8 mouse cellular contexts compared by ENCODE assay signal in genomic region chr4:134127121-134127455, GRCm38 (mm10). TPM values are rescaled to one million over a fixed set of nuclear protein-coding genes. Genes with fewer than 3 reads are reported as not detected.
A peak's percentile ranks its signal among the peaks of the same experiment; 100 is the strongest.
DNase-seq lines count a peak whose midpoint lies in the region; ATAC-seq lines count a peak whose summit lies in the region.

No protein-coding gene starts in this region.

- peak overlapping the region; percentile 93 for H3K4me2 ChIP-seq in heart, embryonic 15.5 days
- H3K4me2 ChIP-seq in hindbrain, embryonic 12.5 days (replicated peaks), result 0 out of 2 replicates have a peak overlapping the region, but pooled peaks have one; percentile 91
- H3K4me2 ChIP-seq in liver, embryonic 12.5 days, result peak overlapping the region; percentile 94

- no peak for ATAC-seq in heart, embryonic 15.5 days (replicated peaks; ENCODE audit: insufficient number of reproducible peaks, insufficient read depth, low FRiP score, low read depth)
- no peak for ATAC-seq in hindbrain, embryonic 12.5 days (ENCODE audit: low FRiP score)
- no peak for ATAC-seq in liver, embryonic 12.5 days
- no peak for ATAC-seq in monocyte, adult 5-6 weeks (replicated peaks; ENCODE audit: insufficient number of reproducible peaks, low FRiP score, low TSS enrichment, poor library complexity, severe bottlenecking)

- peaks cover 29% of the 10 kb centered on the region for H3K4me1 ChIP-seq in heart, embryonic 15.5 days (replicated peaks)
- H3K4me1 ChIP-seq in hindbrain, embryonic 12.5 days, result peaks cover 29% of the 10 kb centered on the region
- peaks cover 75% of the 10 kb centered on the region for H3K4me1 ChIP-seq in liver, embryonic 12.5 days

- no peak overlapping the region for H3K9ac ChIP-seq in heart, embryonic 15.5 days
- H3K9ac ChIP-seq in hindbrain, embryonic 12.5 days, result no peak overlapping the region
- H3K9ac ChIP-seq in liver, embryonic 12.5 days, result 0 out of 2 replicates have a peak overlapping the region, but pooled peaks have one; percentile 83

- no peaks in the 10 kb centered on the region for H3K27me3 ChIP-seq in heart, embryonic 15.5 days
- H3K27me3 ChIP-seq in hindbrain, embryonic 12.5 days, result no peaks in the 10 kb centered on the region
- H3K27me3 ChIP-seq in liver, embryonic 12.5 days (replicated peaks), result no peaks in the 10 kb centered on the region

- peaks cover 9% of the 10 kb centered on the region; the same call in 1 of the 2 replicates for H3K36me3 ChIP-seq in heart, embryonic 15.5 days
- peaks cover 14% of the 10 kb centered on the region for H3K36me3 ChIP-seq in hindbrain, embryonic 12.5 days
- peaks cover 20% of the 10 kb centered on the region for H3K36me3 ChIP-seq in liver, embryonic 12.5 days

- WGBS in heart, embryonic 15.5 days, result 80% methylated on average over 7 of the region's 7 CpGs
- WGBS in hindbrain, embryonic 12.5 days, result 86% methylated on average over 7 of the region's 7 CpGs
- 77% methylated on average over 7 of the region's 7 CpGs for WGBS in liver, embryonic 12.5 days (ENCODE audit: insufficient replicate concordance)

- intact Hi-C loops in heart, postnatal 14 days (cut with DNase I), result no loop called here

- H3K4me3 ChIP-seq in heart, embryonic 15.5 days, result peak overlapping the region; percentile 74; the same call in 1 of the 2 replicates
- H3K4me3 ChIP-seq in hindbrain, embryonic 12.5 days, result no peak overlapping the region
- no peak overlapping the region for H3K4me3 ChIP-seq in liver, embryonic 12.5 days

- no peak overlapping the region for H3K27ac ChIP-seq in heart, embryonic 15.5 days
- no peak overlapping the region for H3K27ac ChIP-seq in hindbrain, embryonic 12.5 days
- no peak overlapping the region for H3K27ac ChIP-seq in liver, embryonic 12.5 days

- DNase-seq in heart, postnatal 14 days, result no peak
- DNase-seq in MN1 (ENCODE audit: low spot score), result peak; percentile 83
- no peak for DNase-seq in urinary bladder, adult 2 months (ENCODE audit: low spot score)
- no peak for DNase-seq in urinary bladder, adult 18-20 months (ENCODE audit: low spot score in 2 of 2)

- H3K9me3 ChIP-seq in heart, embryonic 15.5 days (replicated peaks), result no peaks in the 10 kb centered on the region
- H3K9me3 ChIP-seq in hindbrain, embryonic 12.5 days (replicated peaks), result no peaks in the 10 kb centered on the region
- H3K9me3 ChIP-seq in liver, embryonic 12.5 days (replicated peaks), result no peaks in the 10 kb centered on the region

RNA-seq across cellular contexts. Expression of gene Sh3bgrl3, which starts 1.5 kb away (rescaled TPM):
- polyA plus RNA-seq in heart, embryonic 15.5 days (2015; fragmentation: Nextera tagmentation; extraction: Ambion mirVana), result 174 and 239 TPM in 2 replicates
- total RNA-seq in heart, postnatal 14 days (2021), result 10 to 100 TPM; 47.4 to 51.4 TPM
- 333 and 369 TPM in 2 replicates for polyA plus RNA-seq in hindbrain, embryonic 12.5 days (2016; fragmentation: Nextera tagmentation; extraction: Ambion mirVana)
- polyA plus RNA-seq in liver, embryonic 12.5 days (2016; fragmentation: Nextera tagmentation; extraction: Ambion mirVana), result 187 and 205 TPM in 2 replicates
- 320 to 400 TPM (median 328 TPM) in 3 replicates for total RNA-seq in monocyte, adult 5-6 weeks (2017)
- 337 and 349 TPM in 2 replicates for polyA plus RNA-seq in urinary bladder, adult 2 months (2012; rRNA removed)

RNA-seq across cellular contexts. Expression of gene Ubxn11, which starts 24.7 kb away (rescaled TPM):
- 1.8 and 3.9 TPM in 2 replicates for polyA plus RNA-seq in heart, embryonic 15.5 days (2015; fragmentation: Nextera tagmentation; extraction: Ambion mirVana)
- total RNA-seq in heart, postnatal 14 days (2021), result 1 to 10 TPM; 1.4 to 1.7 TPM
- polyA plus RNA-seq in hindbrain, embryonic 12.5 days (2016; fragmentation: Nextera tagmentation; extraction: Ambion mirVana), result 11.6 and 13.4 TPM in 2 replicates
- polyA plus RNA-seq in liver, embryonic 12.5 days (2016; fragmentation: Nextera tagmentation; extraction: Ambion mirVana), result 3.4 and 3.7 TPM in 2 replicates
- 8.5 to 13.7 TPM (median 10.6 TPM) in 3 replicates for total RNA-seq in monocyte, adult 5-6 weeks (2017)
- 4.1 and 4.2 TPM in 2 replicates for polyA plus RNA-seq in urinary bladder, adult 2 months (2012; rRNA removed)

RNA-seq across cellular contexts. Expression of gene Cd52, which starts 32.2 kb away (rescaled TPM):
- polyA plus RNA-seq in heart, embryonic 15.5 days (2015; fragmentation: Nextera tagmentation; extraction: Ambion mirVana), result 11.6 and 23.8 TPM in 2 replicates
- 10 to 100 TPM in 1 of 2 experiments, 1 to 10 TPM in 1; 3.5 to 10.3 TPM for total RNA-seq in heart, postnatal 14 days (2021)
- polyA plus RNA-seq in hindbrain, embryonic 12.5 days (2016; fragmentation: Nextera tagmentation; extraction: Ambion mirVana), result 4.8 and 5.0 TPM in 2 replicates
- 18.5 and 21.5 TPM in 2 replicates for polyA plus RNA-seq in liver, embryonic 12.5 days (2016; fragmentation: Nextera tagmentation; extraction: Ambion mirVana)
- 1,277 to 1,906 TPM (median 1,626 TPM) in 3 replicates for total RNA-seq in monocyte, adult 5-6 weeks (2017)
- polyA plus RNA-seq in urinary bladder, adult 2 months (2012; rRNA removed), result 31.3 and 32.6 TPM in 2 replicates

RNA-seq across cellular contexts. Expression of gene Cep85, which starts 59.8 kb away (rescaled TPM):
- polyA plus RNA-seq in heart, embryonic 15.5 days (2015; fragmentation: Nextera tagmentation; extraction: Ambion mirVana), result 38.2 and 42.0 TPM in 2 replicates
- 10 to 100 TPM; 31.5 to 33.7 TPM for total RNA-seq in heart, postnatal 14 days (2021)
- 28.1 and 30.4 TPM in 2 replicates for polyA plus RNA-seq in hindbrain, embryonic 12.5 days (2016; fragmentation: Nextera tagmentation; extraction: Ambion mirVana)
- polyA plus RNA-seq in liver, embryonic 12.5 days (2016; fragmentation: Nextera tagmentation; extraction: Ambion mirVana), result 37.5 and 38.0 TPM in 2 replicates
- total RNA-seq in monocyte, adult 5-6 weeks (2017), result 21.6 to 36.1 TPM (median 24.2 TPM) in 3 replicates
- 22.9 and 23.6 TPM in 2 replicates for polyA plus RNA-seq in urinary bladder, adult 2 months (2012; rRNA removed)
